Mouse (Mus musculus) forebrain, embryonic 11.5 days (tissue): ENCODE measurements around the gene Mthfd1l. TPM values are rescaled to one million over a fixed set of nuclear protein-coding genes. Genes with fewer than 3 reads are reported as not detected.

ENCODE experiments used
- ATAC-seq: fragments of 200-750 bp; cut with Nextera tagmentation; replicated peaks from 2 replicates; pipeline ENCODE4 v1.8.0; 2017; ENCODE audit warnings: moderate TSS enrichment; ENCODE audit not compliant: low FRiP score
- DNase-seq: peaks from one replicate; pipeline ENCODE4 v3.0.0-alpha.2; 2017; ENCODE audit warnings: low spot score
- H3K27ac ChIP-seq: fragments of 300-500 bp; sonication (generic); 2 replicates; pipeline ENCODE4 v1.5.1; 2014; ENCODE audit warnings: low read depth, low read length
- H3K27me3 ChIP-seq: fragments of 300-500 bp; sonication (generic); 2 replicates; pipeline ENCODE4 v1.6.1; 2014; ENCODE audit warnings: mild to moderate bottlenecking, low read length, mixed read lengths; ENCODE audit not compliant: control insufficient read depth, insufficient read depth
- H3K36me3 ChIP-seq: fragments of 300-500 bp; sonication (generic); 2 replicates; pipeline ENCODE4 v1.6.1; 2014; ENCODE audit warnings: mild to moderate bottlenecking, low read length, moderate library complexity, mixed read lengths; ENCODE audit not compliant: control insufficient read depth, insufficient read depth
- H3K4me1 ChIP-seq: fragments of 300-500 bp; sonication (generic); replicated peaks from 2 replicates; pipeline ENCODE4 v1.6.1; 2014; ENCODE audit warnings: low read length, mixed read lengths; ENCODE audit not compliant: control insufficient read depth, insufficient read depth
- H3K4me2 ChIP-seq: fragments of 300-500 bp; sonication (generic); 2 replicates; pipeline ENCODE4 v1.6.1; 2014; ENCODE audit warnings: low read depth, mild to moderate bottlenecking, low read length, moderate library complexity, mixed read lengths; ENCODE audit not compliant: severe bottlenecking
- H3K4me3 ChIP-seq: fragments of 300-500 bp; sonication (generic); 2 replicates; pipeline ENCODE4 v1.5.1; 2014; ENCODE audit warnings: low read depth, low read length
- H3K9ac ChIP-seq: fragments of 300-500 bp; sonication (generic); 2 replicates; pipeline ENCODE4 v1.6.1; 2014; ENCODE audit warnings: low read length
- H3K9me3 ChIP-seq: fragments of 300-500 bp; sonication (generic); 2 replicates; pipeline ENCODE4 v1.6.1; 2016; ENCODE audit warnings: low read length, mixed read lengths; ENCODE audit not compliant: control insufficient read depth
- WGBS: fragments of 180-500 bp; shearing (Covaris S2); extraction: QIAGEN DNeasy Blood & Tissue Kit; methylation state at CpG from one replicate; pipeline ENCODE4 v1.1.7; 2014; 5-methylcytosine and 5-hydroxymethylcytosine counted together
- polyA plus RNA-seq: library from polyadenylated mRNA; unstranded; fragments of >200 nt; fragmentation: Nextera tagmentation; extraction: Ambion mirVana; gene quantifications from 2 replicates; pipeline ENCODE4 v1.2.1, GENCODE M21; 2014

Gene Mthfd1l
- polyA plus RNA-seq, 1 experiment from 2014 or later = 16.6 TPM

DNA sequence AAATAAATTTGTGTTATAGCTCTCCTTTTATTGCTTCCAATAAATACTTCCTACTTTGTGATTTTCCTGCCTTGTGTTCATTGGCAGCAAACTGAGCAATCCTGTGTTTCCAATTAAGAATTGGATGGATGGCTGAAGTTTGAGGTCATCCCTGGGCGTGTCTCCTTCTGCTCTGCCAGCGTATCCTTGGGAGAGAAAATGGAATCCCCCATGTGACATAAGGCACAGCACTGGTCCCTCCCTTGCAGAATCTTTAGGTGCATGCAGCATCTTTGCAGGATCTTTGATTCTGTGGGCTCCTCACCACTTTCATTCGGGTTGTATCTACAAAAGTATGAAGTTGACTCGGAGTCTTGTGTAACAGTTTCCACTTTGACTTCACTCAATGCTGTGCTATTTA is 53.7 kb downstream of the Mthfd1l start:
- DNase-seq (no peak), ATAC-seq (no peak)
- Histone ChIP-seq H3K27me3 (no peaks in the 10 kb centered on the region), H3K9me3 (no peaks in the 10 kb centered on the region), H3K27ac (no peak overlapping the region), H3K4me3 (no peak overlapping the region), H3K4me1 (no peaks in the 10 kb centered on the region), H3K36me3 (no peaks in the 10 kb centered on the region; the same call in 1 of the 2 replicates), H3K4me2 (no peak overlapping the region), H3K9ac (no peak overlapping the region)
- WGBS = 90% methylated on average over 4 of the region's 4 CpGs

DNA sequence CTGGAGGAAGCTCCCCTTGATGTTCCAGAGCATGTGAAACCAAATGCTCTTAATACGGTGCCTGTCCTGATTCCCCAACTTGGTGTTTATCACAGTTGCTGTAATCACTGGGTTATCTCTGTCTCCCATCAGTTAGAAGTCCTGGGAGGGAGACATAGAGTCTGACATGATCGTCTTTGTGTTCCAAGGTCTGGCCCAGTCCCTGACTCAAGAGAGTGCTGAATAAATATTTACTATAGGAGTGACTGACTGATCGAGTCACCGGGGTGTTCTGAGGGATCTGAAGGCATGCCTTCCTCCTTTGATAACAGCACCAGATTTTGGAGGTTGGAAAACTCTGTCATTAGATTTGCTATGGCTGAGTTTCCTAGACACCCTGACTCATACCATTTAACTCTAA is 54.5 kb downstream of the Mthfd1l start:
- H3K9ac ChIP-seq = no peak overlapping the region
- no peak overlapping the region for H3K4me3 ChIP-seq
- DNase-seq (no peak), ATAC-seq (no peak)
- H3K4me2 ChIP-seq = no peak overlapping the region
- no peaks in the 10 kb centered on the region for H3K4me1 ChIP-seq
- WGBS = 89% methylated on average over 4 of the region's 4 CpGs
- H3K9me3 ChIP-seq = no peaks in the 10 kb centered on the region
- no peaks in the 10 kb centered on the region for H3K27me3 ChIP-seq
- H3K36me3 ChIP-seq = no peaks in the 10 kb centered on the region; the same call in 1 of the 2 replicates
- no peak overlapping the region for H3K27ac ChIP-seq

DNA sequence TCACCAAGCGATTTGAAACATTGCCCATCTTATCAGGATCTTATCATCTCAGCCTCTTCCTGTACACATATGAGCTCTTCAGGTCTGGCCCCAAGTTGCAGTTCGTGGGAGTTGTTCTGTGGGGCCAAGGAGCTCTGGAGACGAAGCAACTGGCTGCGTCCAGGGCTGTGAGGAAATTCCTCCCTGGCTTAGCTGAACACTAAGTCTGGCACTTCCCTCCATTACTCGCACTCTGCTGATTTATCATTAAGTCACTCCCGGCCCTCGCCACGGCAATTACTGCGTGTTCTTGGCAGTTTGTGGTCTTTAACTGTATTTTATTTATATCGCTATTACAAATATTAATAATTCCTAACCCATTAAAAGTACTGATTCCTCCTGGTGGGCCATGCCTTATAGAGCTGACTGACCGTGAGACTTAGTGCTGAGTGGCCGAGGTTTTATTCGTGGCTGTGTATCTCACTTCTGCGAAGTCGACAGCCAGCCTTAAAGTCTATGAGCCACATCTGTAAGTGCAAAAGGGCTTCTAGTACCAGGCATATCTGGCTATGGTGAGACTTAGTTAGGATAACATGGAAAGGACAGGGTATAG is 56.0 kb downstream of the Mthfd1l start:
- no peak overlapping the region for H3K27ac ChIP-seq
- no peaks in the 10 kb centered on the region for H3K4me1 ChIP-seq
- H3K9ac ChIP-seq = no peak overlapping the region
- H3K9me3 ChIP-seq = no peaks in the 10 kb centered on the region
- no peak for DNase-seq
- no peaks in the 10 kb centered on the region for H3K36me3 ChIP-seq
- no peaks in the 10 kb centered on the region for H3K27me3 ChIP-seq
- no peak for ATAC-seq
- H3K4me2 ChIP-seq = no peak overlapping the region
- WGBS = 93% methylated on average over 15 of the region's 15 CpGs
- H3K4me3 ChIP-seq = no peak overlapping the region

DNA sequence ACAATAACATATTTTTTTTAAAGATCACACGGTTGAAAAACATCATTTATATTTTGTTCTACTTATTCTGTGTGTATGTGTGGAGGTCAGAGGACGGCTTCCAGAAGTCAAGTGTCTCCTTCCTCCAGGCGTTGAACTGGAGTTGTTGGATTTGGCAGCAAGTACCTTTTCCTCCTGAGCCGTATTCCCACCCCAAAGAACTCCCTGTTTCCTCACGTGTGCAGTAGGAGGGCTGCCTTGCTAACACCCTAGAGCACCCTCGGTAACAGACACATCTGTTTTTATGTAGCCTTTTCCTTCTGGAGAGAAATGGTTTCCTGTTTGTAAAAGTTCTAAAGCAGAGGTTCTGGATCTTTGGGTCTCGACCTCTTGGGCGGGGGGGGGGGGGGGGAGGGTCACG is 60.8 kb downstream of the Mthfd1l start:
- H3K4me3 ChIP-seq = no peak overlapping the region

DNA sequence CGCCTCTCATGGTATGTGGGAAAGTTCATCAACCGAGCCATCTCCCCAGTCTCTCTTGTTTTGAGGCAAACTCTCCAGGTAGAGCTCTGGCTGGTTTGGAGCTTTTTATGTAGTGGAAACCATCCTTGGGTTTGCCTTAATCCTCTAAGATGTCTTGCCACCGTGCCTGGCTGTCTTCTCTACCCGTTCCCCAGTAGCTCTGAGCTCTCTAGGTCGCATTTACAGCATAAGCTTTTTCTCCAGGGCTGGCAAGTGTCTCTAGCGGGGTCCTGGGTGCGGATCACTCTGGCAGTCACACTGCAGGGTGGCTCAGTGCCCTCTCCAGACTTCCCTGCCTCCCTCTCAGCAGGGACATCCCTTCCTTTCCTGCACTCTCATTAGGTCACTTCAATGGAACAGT is 63.6 kb downstream of the Mthfd1l start:
- Histone ChIP-seq H3K36me3 (no peaks in the 10 kb centered on the region), H3K4me1 (no peaks in the 10 kb centered on the region), H3K4me2 (no peak overlapping the region), H3K27ac (no peak overlapping the region), H3K9me3 (no peaks in the 10 kb centered on the region), H3K9ac (no peak overlapping the region), H3K27me3 (no peaks in the 10 kb centered on the region), H3K4me3 (no peak overlapping the region)
- ATAC-seq (no peak), DNase-seq (no peak)
- 91% methylated on average over 7 of the region's 7 CpGs for WGBS

More for the DNA sequence above, 60.8 kb downstream of the Mthfd1l start:
- no peaks in the 10 kb centered on the region for H3K4me1 ChIP-seq
- H3K36me3 ChIP-seq = no peaks in the 10 kb centered on the region
- DNase-seq = no peak
- H3K27me3 ChIP-seq = no peaks in the 10 kb centered on the region
- no peak overlapping the region for H3K27ac ChIP-seq
- H3K4me2 ChIP-seq = no peak overlapping the region
- no peaks in the 10 kb centered on the region for H3K9me3 ChIP-seq
- no peak overlapping the region for H3K9ac ChIP-seq
- no peak for ATAC-seq
- WGBS = 86% methylated on average over 8 of the region's 9 CpGs

DNA sequence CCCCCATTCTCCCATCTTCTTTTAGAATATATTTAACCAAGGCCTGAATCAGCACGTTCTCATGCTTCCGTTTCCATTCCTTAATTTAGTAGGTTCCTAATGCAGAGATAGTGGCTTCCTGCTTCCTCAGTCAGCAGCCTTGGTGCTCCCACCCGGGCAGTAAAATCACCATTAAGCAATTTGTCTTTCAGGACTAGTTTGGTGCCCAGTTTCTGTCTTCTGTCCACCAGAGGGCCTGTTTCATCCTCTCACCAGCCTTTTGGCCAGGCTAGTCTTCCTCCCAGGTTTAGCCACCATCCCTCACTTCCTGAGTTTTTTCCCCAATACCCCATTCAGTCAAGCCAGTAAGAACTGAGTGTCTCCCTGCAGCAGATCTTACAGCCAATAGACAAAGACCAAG is 64.1 kb downstream of the Mthfd1l start:
- no peak overlapping the region for H3K4me2 ChIP-seq
- H3K9ac ChIP-seq = no peak overlapping the region
- WGBS = 84% methylated on average over 3 of the region's 3 CpGs
- ATAC-seq (no peak), DNase-seq (no peak)
- no peaks in the 10 kb centered on the region for H3K4me1 ChIP-seq
- no peaks in the 10 kb centered on the region for H3K27me3 ChIP-seq
- no peak overlapping the region for H3K4me3 ChIP-seq
- H3K9me3 ChIP-seq = no peaks in the 10 kb centered on the region
- H3K27ac ChIP-seq = no peak overlapping the region
- no peaks in the 10 kb centered on the region for H3K36me3 ChIP-seq

DNA sequence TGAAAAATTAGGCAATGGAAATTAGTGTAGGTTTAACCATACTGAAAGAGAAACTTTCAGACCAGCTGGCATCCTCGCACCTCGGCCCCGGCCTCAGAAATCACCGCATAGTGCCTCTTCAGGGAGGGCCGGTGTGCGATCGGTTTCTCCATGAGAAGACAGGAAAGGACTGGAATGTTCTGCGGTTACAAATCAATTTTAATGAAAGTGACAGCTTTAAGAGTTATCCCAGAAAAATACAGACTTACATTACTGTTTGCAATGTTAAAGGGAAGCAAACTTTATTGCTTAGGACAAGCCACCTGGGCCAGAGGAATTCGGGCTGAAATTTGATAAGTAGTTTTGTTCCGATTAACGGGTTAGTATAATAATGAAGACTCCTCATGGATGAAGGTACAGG is 65.7 kb downstream of the Mthfd1l start:
- no peak overlapping the region for H3K27ac ChIP-seq
- no peak for ATAC-seq
- no peak for DNase-seq
- H3K4me1 ChIP-seq = no peaks in the 10 kb centered on the region
- no peak overlapping the region for H3K9ac ChIP-seq
- no peaks in the 10 kb centered on the region for H3K27me3 ChIP-seq
- no peak overlapping the region for H3K4me2 ChIP-seq
- 92% methylated on average over 11 of the region's 11 CpGs for WGBS
- H3K36me3 ChIP-seq = no peaks in the 10 kb centered on the region
- no peak overlapping the region for H3K4me3 ChIP-seq
- H3K9me3 ChIP-seq = no peaks in the 10 kb centered on the region

DNA sequence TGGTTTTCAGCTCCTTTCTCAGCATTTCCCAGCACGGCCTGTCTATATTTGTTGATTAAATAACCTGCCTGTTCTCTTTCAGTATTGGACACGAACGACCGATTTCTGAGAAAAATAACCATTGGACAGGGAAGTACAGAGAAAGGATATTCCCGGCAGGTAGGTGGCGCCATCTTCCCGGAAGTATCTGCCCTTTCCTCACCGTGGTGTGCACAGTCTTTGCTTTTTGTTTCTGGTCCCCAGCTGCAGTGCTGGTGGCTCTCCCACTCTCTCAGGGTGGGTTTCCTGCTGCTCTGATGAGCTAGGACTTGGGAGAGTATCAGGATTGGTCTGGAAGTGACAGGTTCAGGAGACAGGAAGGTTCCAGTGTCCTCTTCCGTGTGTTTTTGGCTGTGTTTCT is 68.8 kb downstream of the Mthfd1l start:
- WGBS = 81% methylated on average over 9 of the region's 9 CpGs
- ATAC-seq = no peak

DNA sequence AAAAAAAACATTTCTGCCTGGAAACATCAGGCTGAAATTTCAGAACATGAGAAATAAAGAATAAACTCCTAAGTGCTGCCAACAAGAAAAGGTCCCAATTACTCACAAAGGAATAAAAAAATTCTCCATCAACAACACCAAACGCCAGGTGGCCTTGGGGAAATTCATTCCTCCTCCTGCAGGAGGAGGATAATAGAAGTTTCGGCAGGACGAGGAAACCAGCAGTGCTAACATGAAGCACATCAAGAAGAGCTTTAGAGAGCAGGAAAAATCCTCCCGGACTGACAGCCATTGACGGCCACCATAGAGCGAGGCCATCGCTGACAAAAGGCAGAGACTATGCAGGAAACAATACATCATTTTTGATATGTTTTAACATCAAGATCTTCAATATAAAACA is 71.5 kb downstream of the Mthfd1l start:
- no peak overlapping the region for H3K4me2 ChIP-seq
- no peaks in the 10 kb centered on the region for H3K36me3 ChIP-seq
- no peak overlapping the region for H3K9ac ChIP-seq
- 82% methylated on average over 7 of the region's 7 CpGs for WGBS
- H3K4me1 ChIP-seq = no peaks in the 10 kb centered on the region
- no peaks in the 10 kb centered on the region for H3K9me3 ChIP-seq
- no peak overlapping the region for H3K27ac ChIP-seq
- no peaks in the 10 kb centered on the region for H3K27me3 ChIP-seq
- DNase-seq (no peak), ATAC-seq (no peak)
- no peak overlapping the region for H3K4me3 ChIP-seq

More for the DNA sequence above, 68.8 kb downstream of the Mthfd1l start:
- Histone ChIP-seq H3K4me2 (no peak overlapping the region), H3K27ac (no peak overlapping the region), H3K4me3 (no peak overlapping the region), H3K27me3 (no peaks in the 10 kb centered on the region), H3K36me3 (no peaks in the 10 kb centered on the region), H3K9ac (no peak overlapping the region), H3K4me1 (no peaks in the 10 kb centered on the region), H3K9me3 (no peaks in the 10 kb centered on the region)
- DNase-seq = peak; percentile 67
